Mouse (Mus musculus) heart, postnatal 0 days (tissue): ENCODE results near the gene Ralgapa1. TPM values are rescaled to one million over a fixed set of nuclear protein-coding genes. Genes with fewer than 3 reads are reported as not detected.

Source experiments
- ATAC-seq: fragments of 200-750 bp; cut with Nextera tagmentation; 2 replicates; pipeline ENCODE4 v1.8.0; 2017; ENCODE audit warnings: low read depth, moderate number of reproducible peaks, moderate library complexity; ENCODE audit not compliant: insufficient read depth
- DNase-seq: peaks from one replicate; pipeline ENCODE4 v3.0.0-alpha.2; 2016; ENCODE audit warnings: low spot score
- H3K27ac ChIP-seq: fragments of 300-500 bp; sonication (generic); 2 replicates; pipeline ENCODE4 v1.5.1; 2014; ENCODE audit warnings: low read depth, mild to moderate bottlenecking
- H3K27me3 ChIP-seq: fragments of 300-500 bp; sonication (generic); 2 replicates; pipeline ENCODE4 v1.6.1; 2014; ENCODE audit warnings: low read length, mixed read lengths; ENCODE audit not compliant: control insufficient read depth, insufficient read depth
- H3K36me3 ChIP-seq: fragments of 300-500 bp; sonication (generic); replicated peaks from 2 replicates; pipeline ENCODE4 v1.6.1; 2014; ENCODE audit warnings: low read length, mixed read lengths; ENCODE audit not compliant: control insufficient read depth, insufficient read depth
- H3K4me1 ChIP-seq: fragments of 300-500 bp; sonication (generic); 2 replicates; pipeline ENCODE4 v1.6.1; 2014; ENCODE audit warnings: antibody characterized with exemption; ENCODE audit not compliant: control insufficient read depth, insufficient read depth
- H3K4me2 ChIP-seq: fragments of 300-500 bp; sonication (generic); 2 replicates; pipeline ENCODE4 v1.6.1; 2014; ENCODE audit warnings: low read depth, mild to moderate bottlenecking, low read length, moderate library complexity
- H3K4me3 ChIP-seq: fragments of 300-500 bp; sonication (generic); 2 replicates; pipeline ENCODE4 v1.5.1; 2014; ENCODE audit warnings: low read depth, low read length
- H3K9ac ChIP-seq: fragments of 300-500 bp; sonication (generic); replicated peaks from 2 replicates; pipeline ENCODE4 v1.6.1; 2014; ENCODE audit warnings: low read depth, low read length, mixed read lengths
- H3K9me3 ChIP-seq: fragments of 300-500 bp; sonication (generic); replicated peaks from 2 replicates; pipeline ENCODE4 v1.6.1; 2016; ENCODE audit warnings: low read length; ENCODE audit not compliant: control insufficient read depth
- CTCF ChIP-seq: IDR thresholded peaks from 2 replicates; pipeline ENCODE4 v1.5.1; 2016; ENCODE audit warnings: antibody characterized with exemption, control low read depth, low read depth
- EP300 ChIP-seq: IDR thresholded peaks from 2 replicates; pipeline ENCODE4 v1.6.1; 2016; ENCODE audit warnings: antibody characterized with exemption, low read depth
- WGBS: fragments of 180-500 bp; shearing (Covaris S2); extraction: QIAGEN DNeasy Blood & Tissue Kit; methylation state at CpG from one replicate; pipeline ENCODE4 v1.1.7; 2014; 5-methylcytosine and 5-hydroxymethylcytosine counted together
- polyA plus RNA-seq: library from polyadenylated mRNA; unstranded; fragments of >200 nt; fragmentation: Nextera tagmentation; extraction: Ambion mirVana; gene quantifications from 2 replicates; pipeline ENCODE4 v1.2.1, GENCODE M21; 2015
- total RNA-seq: library from RNA; depleted of rRNA; stranded (reverse); fragments of >200 nt; gene quantifications from 2 replicates; pipeline ENCODE4 v1.2.3, GENCODE M21; 2014; ENCODE audit warnings: low replicate concordance; rRNA removed

Ralgapa1 gene
- total RNA-seq (50.3 and 53.1 TPM in 2 replicates), polyA plus RNA-seq (12.4 and 12.8 TPM in 2 replicates)

- H3K9ac ChIP-seq, result peak within 1 kb of the TSS; percentile 95
- ATAC-seq (peak; percentile 95), DNase-seq (peak; percentile 94)
- H3K27ac ChIP-seq, result peak within 1 kb of the TSS; percentile 98
- peaks cover 5% of the 10 kb centered on the region; the same call in 1 of the 2 replicates for H3K4me1 ChIP-seq
- H3K36me3 ChIP-seq, result no peaks in the 10 kb centered on the region
- TF ChIP-seq EP300, result no peak
- TF ChIP-seq CTCF, result peak; percentile 44
- WGBS, result under 1% methylated on average over 71 of the region's 78 CpGs
- peak within 1 kb of the TSS; percentile 68 for H3K4me2 ChIP-seq
- H3K9me3 ChIP-seq, result no peaks in the 10 kb centered on the region
- peak within 1 kb of the TSS; percentile 94 for H3K4me3 ChIP-seq
- H3K27me3 ChIP-seq, result no peaks in the 10 kb centered on the region
Measured at GRCm38 (mm10) chr12:55820661-55821314, at the start of gene Ralgapa1. Gene Ralgapa1, minus strand, starts transcription at chr12:55821167.

- DNase-seq (no peak), ATAC-seq (no peak)
- Histone ChIP-seq H3K4me1 (no peaks in the 10 kb centered on the region), H3K4me2 (no peak overlapping the region), H3K27me3 (no peaks in the 10 kb centered on the region), H3K36me3 (peaks cover 39% of the 10 kb centered on the region), H3K9me3 (no peaks in the 10 kb centered on the region), H3K27ac (no peak overlapping the region), H3K4me3 (no peak overlapping the region), H3K9ac (no peak overlapping the region)
- TF ChIP-seq EP300, result no peak
- no peak for TF ChIP-seq CTCF
- WGBS, result 89% methylated on average over 5 of the region's 5 CpGs
Measured at GRCm38 (mm10) chr12:55869622-55870322, 48.8 kb upstream of the Ralgapa1 start.

- TF ChIP-seq CTCF (no peak), EP300 (no peak)
- 82% methylated on average over 4 of the region's 4 CpGs for WGBS
- H3K27me3 ChIP-seq, result no peaks in the 10 kb centered on the region
- no peaks in the 10 kb centered on the region for H3K9me3 ChIP-seq
- no peak overlapping the region for H3K4me3 ChIP-seq
- H3K27ac ChIP-seq, result no peak overlapping the region
- no peaks in the 10 kb centered on the region for H3K4me1 ChIP-seq
- no peak for ATAC-seq
- peaks cover 39% of the 10 kb centered on the region for H3K36me3 ChIP-seq
- no peak overlapping the region for H3K4me2 ChIP-seq
- H3K9ac ChIP-seq, result no peak overlapping the region
- DNase-seq, result no peak
Measured at GRCm38 (mm10) chr12:55867738-55868137, 46.8 kb upstream of the Ralgapa1 start.

- H3K4me2 ChIP-seq, result no peak overlapping the region
- DNase-seq (no peak), ATAC-seq (no peak)
- no peaks in the 10 kb centered on the region for H3K4me1 ChIP-seq
- H3K9ac ChIP-seq, result no peak overlapping the region
- H3K27ac ChIP-seq, result no peak overlapping the region
- H3K4me3 ChIP-seq, result no peak overlapping the region
- no peak for TF ChIP-seq EP300
- no peak for TF ChIP-seq CTCF
- no peaks in the 10 kb centered on the region for H3K27me3 ChIP-seq
- WGBS, result 89% methylated on average over 7 of the region's 7 CpGs
- H3K36me3 ChIP-seq, result peaks cover 43% of the 10 kb centered on the region
- peaks cover 12% of the 10 kb centered on the region; the same call in 1 of the 2 replicates for H3K9me3 ChIP-seq
Measured at GRCm38 (mm10) chr12:55860631-55861030, 39.7 kb upstream of the Ralgapa1 start.

GRCm38 (mm10) chr12:55859409-55860349 is 38.7 kb upstream of the Ralgapa1 start:
- no peak overlapping the region for H3K27ac ChIP-seq
- 86% methylated on average over 17 of the region's 17 CpGs for WGBS
- H3K4me2 ChIP-seq, result no peak overlapping the region
- peaks cover 50% of the 10 kb centered on the region for H3K36me3 ChIP-seq
- H3K4me1 ChIP-seq, result no peaks in the 10 kb centered on the region
- no peak for DNase-seq
- H3K4me3 ChIP-seq, result no peak overlapping the region
- H3K9ac ChIP-seq, result no peak overlapping the region
- ATAC-seq, result no peak
- TF ChIP-seq EP300 (no peak), CTCF (no peak)
- peaks cover 12% of the 10 kb centered on the region; the same call in 1 of the 2 replicates for H3K9me3 ChIP-seq
- no peaks in the 10 kb centered on the region for H3K27me3 ChIP-seq
